Mouse (Mus musculus): ENCODE measurements around the gene Mgat5. TPM values are rescaled to one million over a fixed set of nuclear protein-coding genes. Genes with fewer than 3 reads are reported as not detected.

Mgat5 gene
- total RNA-seq, 1 experiment from 2014 or later: 14.3 TPM

GRCm38 (mm10) chr1:127508067-127508739, 303.4 kb downstream of the Mgat5 start:
- no peak for DNase-seq

GRCm38 (mm10) chr1:127508921-127509320, 304.1 kb downstream of the Mgat5 start:
- DNase-seq: no peak

- DNase-seq: no peak
Observed at GRCm38 (mm10) chr1:127511362-127511761, 306.5 kb downstream of the Mgat5 start.

- no peak for DNase-seq
Observed at GRCm38 (mm10) chr1:127512709-127513108, 307.9 kb downstream of the Mgat5 start.

GRCm38 (mm10) chr1:127513140-127513539, 308.3 kb downstream of the Mgat5 start:
- no peak for DNase-seq

GRCm38 (mm10) chr1:127513664-127514063, 308.8 kb downstream of the Mgat5 start:
- no peak for DNase-seq

- no peak for DNase-seq
Observed at GRCm38 (mm10) chr1:127514479-127514878, 309.7 kb downstream of the Mgat5 start.

GRCm38 (mm10) chr1:127514888-127515287, 310.1 kb downstream of the Mgat5 start:
- DNase-seq: no peak

GRCm38 (mm10) chr1:127523364-127523763, 318.5 kb downstream of the Mgat5 start:
- no peak for DNase-seq

GRCm38 (mm10) chr1:127530849-127531580, 326.2 kb downstream of the Mgat5 start:
- DNase-seq: no peak

- no peak for DNase-seq
Observed at GRCm38 (mm10) chr1:127531723-127532122, 326.9 kb downstream of the Mgat5 start.

- DNase-seq: no peak
Observed at GRCm38 (mm10) chr1:127536448-127536847, 331.6 kb downstream of the Mgat5 start.

GRCm38 (mm10) chr1:127537204-127538038, 332.6 kb downstream of the Mgat5 start:
- no peak for DNase-seq

All from adrenal gland, postnatal 25 days (tissue).